Mouse (Mus musculus): Measurements from ENCODE around the gene Pnrc1.
A peak's percentile ranks its signal among the peaks of the same experiment; 100 is the strongest.
"Not testable (repeated sequence)": the region's sequence is repeated elsewhere in the genome, so short reads cannot be mapped to it uniquely, and the experiment has no call there.

Gene Pnrc1

GRCm38 (mm10) chr4:33290002-33290401, at the start of gene Pnrc1:
Pnrc1 (minus strand) TSS chr4:33290163.
- DNase-seq (ENCODE audit: low read depth, low spot score): peak; percentile 58

- no peak for DNase-seq (ENCODE audit: low read depth, low spot score)
Measured at GRCm38 (mm10) chr4:33337999-33338398, 48.0 kb upstream of the Pnrc1 start.

- DNase-seq (ENCODE audit: low read depth, low spot score): no peak
Measured at GRCm38 (mm10) chr4:33332956-33333455, 43.0 kb upstream of the Pnrc1 start.

- DNase-seq (ENCODE audit: low read depth, low spot score): no peak
Measured at GRCm38 (mm10) chr4:33331147-33331546, 41.2 kb upstream of the Pnrc1 start.

GRCm38 (mm10) chr4:33315840-33316239, 25.9 kb upstream of the Pnrc1 start:
- no peak for DNase-seq (ENCODE audit: low read depth, low spot score)

GRCm38 (mm10) chr4:33314150-33314549, 24.2 kb upstream of the Pnrc1 start:
- not testable (repeated sequence) for DNase-seq (ENCODE audit: low read depth, low spot score)

- no peak for DNase-seq (ENCODE audit: low read depth, low spot score)
Measured at GRCm38 (mm10) chr4:33310840-33311437, 21.0 kb upstream of the Pnrc1 start.

GRCm38 (mm10) chr4:33309764-33310757, 20.1 kb upstream of the Pnrc1 start, which contains the start of gene Rngtt:
Rngtt (plus strand) TSS chr4:33310311.
- peak; percentile 92 for DNase-seq (ENCODE audit: low read depth, low spot score)

- DNase-seq (ENCODE audit: low read depth, low spot score): no peak
Measured at GRCm38 (mm10) chr4:33307146-33307545, 17.2 kb upstream of the Pnrc1 start.

GRCm38 (mm10) chr4:33303057-33303456, 13.1 kb upstream of the Pnrc1 start:
- DNase-seq (ENCODE audit: low read depth, low spot score): no peak

GRCm38 (mm10) chr4:33300891-33301665, 11.1 kb upstream of the Pnrc1 start:
- DNase-seq (ENCODE audit: low read depth, low spot score): not testable (repeated sequence)

- DNase-seq (ENCODE audit: low read depth, low spot score): peak; percentile 56
Measured at GRCm38 (mm10) chr4:33292409-33293370, 2.7 kb upstream of the Pnrc1 start.

- DNase-seq (ENCODE audit: low read depth, low spot score): no peak
Measured at GRCm38 (mm10) chr4:33290878-33291277, 915 bp upstream of the Pnrc1 start.

GRCm38 (mm10) chr4:33289106-33289650, 785 bp downstream of the Pnrc1 start:
- no peak for DNase-seq (ENCODE audit: low read depth, low spot score)

GRCm38 (mm10) chr4:33285448-33285847, 4.5 kb downstream of the Pnrc1 start:
- no peak for DNase-seq (ENCODE audit: low read depth, low spot score)

- DNase-seq (ENCODE audit: low read depth, low spot score): no peak
Measured at GRCm38 (mm10) chr4:33284083-33284880, 5.7 kb downstream of the Pnrc1 start.

GRCm38 (mm10) chr4:33281891-33282685, 7.9 kb downstream of the Pnrc1 start:
- no peak for DNase-seq (ENCODE audit: low read depth, low spot score)

GRCm38 (mm10) chr4:33273437-33273836, 16.5 kb downstream of the Pnrc1 start:
- DNase-seq (ENCODE audit: low read depth, low spot score): no peak

Data from skeletal muscle tissue, adult 2 months (tissue).